Mouse (Mus musculus): ENCODE measurements around the gene Tet3. TPM values are rescaled to one million over a fixed set of nuclear protein-coding genes. Genes with fewer than 3 reads are reported as not detected.

Gene Tet3
- polyA plus RNA-seq, 1 experiment from 2014 or later: 30.5 TPM

GRCm38 (mm10) chr6:83471739-83472138, 12.9 kb upstream of the Tet3 start:
- ATAC-seq: no peak

GRCm38 (mm10) chr6:83464011-83464410, 5.1 kb upstream of the Tet3 start:
- H3K9ac ChIP-seq (replicated peaks; ENCODE audit: low read depth): no peak overlapping the region
- H3K4me3 ChIP-seq (ENCODE audit: low read depth, low read length): no peak overlapping the region
- ATAC-seq: no peak
- H3K4me1 ChIP-seq (ENCODE audit: insufficient read depth, low read depth, low read length): peaks cover 7% of the 10 kb centered on the region
- no peaks in the 10 kb centered on the region for H3K9me3 ChIP-seq (ENCODE audit: low read length)
- H3K4me2 ChIP-seq (replicated peaks; ENCODE audit: low read depth, low read length): no peak overlapping the region
- DNase-seq (ENCODE audit: low spot score): no peak
- H3K27ac ChIP-seq (ENCODE audit: low read length): no peak overlapping the region
- H3K27me3 ChIP-seq (replicated peaks; ENCODE audit: insufficient read depth, low read length): no peaks in the 10 kb centered on the region
- no peak for TF ChIP-seq EP300 (IDR thresholded peaks at IDR 0.05)
- no peak for TF ChIP-seq CTCF (IDR thresholded peaks at IDR 0.05)
- no peaks in the 10 kb centered on the region for H3K36me3 ChIP-seq (ENCODE audit: insufficient read depth, low read length)

More at GRCm38 (mm10) chr6:83471739-83472138, 12.9 kb upstream of the Tet3 start:
- Histone ChIP-seq H3K9me3 (ENCODE audit: low read length) (no peaks in the 10 kb centered on the region), H3K4me3 (ENCODE audit: low read depth, low read length) (no peak overlapping the region), H3K9ac (replicated peaks; ENCODE audit: low read depth) (no peak overlapping the region), H3K36me3 (ENCODE audit: insufficient read depth, low read length) (no peaks in the 10 kb centered on the region), H3K27me3 (replicated peaks; ENCODE audit: insufficient read depth, low read length) (no peaks in the 10 kb centered on the region), H3K27ac (ENCODE audit: low read length) (no peak overlapping the region), H3K4me2 (replicated peaks; ENCODE audit: low read depth, low read length) (no peak overlapping the region), H3K4me1 (ENCODE audit: insufficient read depth, low read depth, low read length) (no peaks in the 10 kb centered on the region)
- TF ChIP-seq CTCF (IDR thresholded peaks at IDR 0.05) (no peak), EP300 (IDR thresholded peaks at IDR 0.05) (no peak)
- 75% methylated on average over 7 of the region's 7 CpGs for WGBS
- DNase-seq (ENCODE audit: low spot score): no peak

- DNase-seq (ENCODE audit: low spot score) (peak; percentile 79), ATAC-seq (peak; percentile 55)
- H3K36me3 ChIP-seq (ENCODE audit: insufficient read depth, low read length): no peaks in the 10 kb centered on the region
- 5% methylated on average over 32 of the region's 33 CpGs for WGBS
- H3K4me2 ChIP-seq (replicated peaks; ENCODE audit: low read depth, low read length): peak overlapping the region; percentile 74
- H3K27ac ChIP-seq (ENCODE audit: low read length): peak overlapping the region; percentile 92
- peaks cover 39% of the 10 kb centered on the region for H3K4me1 ChIP-seq (ENCODE audit: insufficient read depth, low read depth, low read length)
- H3K9me3 ChIP-seq (ENCODE audit: low read length): no peaks in the 10 kb centered on the region
- H3K4me3 ChIP-seq (ENCODE audit: low read depth, low read length): peak overlapping the region; percentile 76
- TF ChIP-seq CTCF (IDR thresholded peaks at IDR 0.05) (no peak), EP300 (IDR thresholded peaks at IDR 0.05) (no peak; the same call in none of the 2 replicates)
- no peaks in the 10 kb centered on the region for H3K27me3 ChIP-seq (replicated peaks; ENCODE audit: insufficient read depth, low read length)
- H3K9ac ChIP-seq (replicated peaks; ENCODE audit: low read depth): peak overlapping the region; percentile 79
Observed at GRCm38 (mm10) chr6:83456984-83457810, 1.7 kb downstream of the Tet3 start.

DNA sequence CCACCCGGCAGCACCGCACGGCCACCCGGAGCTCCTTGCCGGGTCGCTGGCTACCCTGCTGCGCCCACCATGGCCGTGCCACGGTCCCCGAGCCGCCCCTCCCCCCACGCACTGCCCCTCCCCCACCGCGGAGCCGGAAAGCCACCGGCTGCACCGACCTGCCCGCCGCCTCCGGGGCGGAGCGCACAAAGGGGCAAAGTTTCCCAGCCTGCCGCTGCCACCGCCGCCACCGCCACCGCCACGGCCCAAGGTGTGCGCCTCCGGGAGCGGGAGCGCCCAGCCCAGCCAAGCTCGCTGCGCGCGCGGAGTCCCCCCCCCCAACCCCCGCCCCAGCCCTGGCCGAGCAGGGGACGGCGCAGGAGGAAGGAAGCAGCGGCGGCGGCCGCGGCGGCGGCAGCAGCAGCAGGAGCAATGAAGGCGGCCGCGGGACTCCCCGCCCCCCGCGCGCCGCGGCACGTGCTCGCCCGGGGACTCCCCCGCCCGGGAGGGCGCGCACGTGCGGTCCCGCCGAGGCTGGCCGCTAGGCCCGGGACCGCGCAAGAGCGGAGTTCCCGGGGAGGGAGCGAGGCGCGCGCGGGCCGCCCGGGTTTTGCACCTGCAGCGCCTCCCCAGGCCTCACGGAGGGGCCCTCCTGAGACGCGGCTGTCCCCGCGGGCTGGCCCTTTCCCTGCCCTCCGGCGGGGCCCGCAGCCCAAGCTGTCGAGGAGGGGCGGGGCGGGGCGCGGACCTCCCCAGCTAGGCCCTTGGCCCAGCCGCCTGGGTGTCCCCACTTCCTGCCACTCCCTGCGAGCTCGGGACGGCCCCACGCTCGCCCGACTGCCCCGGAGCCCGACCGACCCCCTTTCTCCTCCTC, 2.5 kb downstream of the Tet3 start:
- Histone ChIP-seq H3K9me3 (ENCODE audit: low read length) (no peaks in the 10 kb centered on the region), H3K4me2 (replicated peaks; ENCODE audit: low read depth, low read length) (peak overlapping the region; percentile 74)
- peak; percentile 86 for DNase-seq (ENCODE audit: low spot score)

GRCm38 (mm10) chr6:83455328-83456130, 3.4 kb downstream of the Tet3 start:
- Histone ChIP-seq H3K4me2 (replicated peaks; ENCODE audit: low read depth, low read length) (peak overlapping the region; percentile 74), H3K27ac (ENCODE audit: low read length) (peak overlapping the region; percentile 92), H3K4me3 (ENCODE audit: low read depth, low read length) (peak overlapping the region; percentile 76), H3K9ac (replicated peaks; ENCODE audit: low read depth) (peak overlapping the region; percentile 79), H3K36me3 (ENCODE audit: insufficient read depth, low read length) (no peaks in the 10 kb centered on the region), H3K9me3 (ENCODE audit: low read length) (no peaks in the 10 kb centered on the region), H3K4me1 (ENCODE audit: insufficient read depth, low read depth, low read length) (peaks cover 48% of the 10 kb centered on the region), H3K27me3 (replicated peaks; ENCODE audit: insufficient read depth, low read length) (no peaks in the 10 kb centered on the region)
- peak; percentile 63 for DNase-seq (ENCODE audit: low spot score)
- TF ChIP-seq EP300 (IDR thresholded peaks at IDR 0.05): no peak
- no peak for TF ChIP-seq CTCF (IDR thresholded peaks at IDR 0.05)
- 2% methylated on average over 13 of the region's 41 CpGs for WGBS
- ATAC-seq: peak; percentile 7

More for the DNA sequence above, 2.5 kb downstream of the Tet3 start:
- H3K27ac ChIP-seq (ENCODE audit: low read length): peak overlapping the region; percentile 92
- peaks cover 40% of the 10 kb centered on the region for H3K4me1 ChIP-seq (ENCODE audit: insufficient read depth, low read depth, low read length)
- peak overlapping the region; percentile 76 for H3K4me3 ChIP-seq (ENCODE audit: low read depth, low read length)
- 0% methylated on average over 28 of the region's 105 CpGs for WGBS
- ATAC-seq: peak; percentile 85
- no peak for TF ChIP-seq EP300 (IDR thresholded peaks at IDR 0.05)
- TF ChIP-seq CTCF (IDR thresholded peaks at IDR 0.05): peak; percentile 53
- H3K9ac ChIP-seq (replicated peaks; ENCODE audit: low read depth): peak overlapping the region; percentile 79
- H3K36me3 ChIP-seq (ENCODE audit: insufficient read depth, low read length): no peaks in the 10 kb centered on the region
- no peaks in the 10 kb centered on the region for H3K27me3 ChIP-seq (replicated peaks; ENCODE audit: insufficient read depth, low read length)
